8 mouse cellular contexts compared by ENCODE assay signal in genomic region chr5:20702480-20703303, GRCm38 (mm10).
DNase-seq lines count a peak whose midpoint lies in the region; ATAC-seq lines count a peak whose summit lies in the region.

No protein-coding gene starts in this region.

- WGBS in forebrain, embryonic 11.5 days = under 1% methylated on average over 51 of the region's 57 CpGs
- under 1% methylated on average over 57 of the region's 57 CpGs for WGBS in hindbrain, embryonic 14.5 days
- WGBS in midbrain, embryonic 12.5 days = under 1% methylated on average over 56 of the region's 57 CpGs

- H3K9ac ChIP-seq in forebrain, embryonic 11.5 days (ENCODE audit: low read length) = peak overlapping the region; percentile 90
- H3K9ac ChIP-seq in hindbrain, embryonic 14.5 days = peak overlapping the region; percentile 80
- peak overlapping the region; percentile 93 for H3K9ac ChIP-seq in midbrain, embryonic 12.5 days (replicated peaks)

- intact Hi-C loops in left cerebral cortex, postnatal 36 days (cut with DNase I) = loop anchor here (5.0 kb wide), 2 partner anchors 1180 to 1270 kb away; no protein-coding TSS in a partner anchor

- H3K4me1 ChIP-seq in forebrain, embryonic 11.5 days (replicated peaks; ENCODE audit: control insufficient read depth, insufficient read depth, low read length) = peaks cover 5% of the 10 kb centered on the region; the same call in 1 of the 2 replicates
- H3K4me1 ChIP-seq in hindbrain, embryonic 14.5 days (replicated peaks; ENCODE audit: control insufficient read depth, insufficient read depth, low read length) = peaks cover 6% of the 10 kb centered on the region; the same call in 1 of the 2 replicates
- H3K4me1 ChIP-seq in midbrain, embryonic 12.5 days = peaks cover 5% of the 10 kb centered on the region; the same call in 1 of the 2 replicates

- ATAC-seq in forebrain, embryonic 11.5 days (replicated peaks; ENCODE audit: low FRiP score) = peak; percentile 60
- ATAC-seq in hindbrain, embryonic 14.5 days (ENCODE audit: low FRiP score) = peak; percentile 50
- peak; percentile 34 for ATAC-seq in midbrain, embryonic 12.5 days (ENCODE audit: low FRiP score, low read depth)

- H3K9me3 ChIP-seq in forebrain, embryonic 11.5 days (ENCODE audit: control insufficient read depth, low read length) = no peaks in the 10 kb centered on the region
- no peaks in the 10 kb centered on the region for H3K9me3 ChIP-seq in hindbrain, embryonic 14.5 days (ENCODE audit: control insufficient read depth, low read length)
- no peaks in the 10 kb centered on the region for H3K9me3 ChIP-seq in midbrain, embryonic 12.5 days

- peak; percentile 10 for DNase-seq in ovary, postnatal 10 days (ENCODE audit: low spot score)
- DNase-seq in ovary, postnatal 36 days (ENCODE audit: low spot score) = no peak
- peak; percentile 85 for DNase-seq in brain, adult 2 months (ENCODE audit: low read depth, low spot score)
- DNase-seq in forebrain, embryonic 11.5 days (ENCODE audit: low spot score) = peak; percentile 68
- peak; percentile 71 for DNase-seq in hindbrain, embryonic 14.5 days (ENCODE audit: low spot score)
- DNase-seq in left cerebral cortex, postnatal 36 days (ENCODE audit: low spot score in 2 of 2) = peak; percentile 61 to 64
- peak; percentile 28 for DNase-seq in testis, postnatal 14 days (ENCODE audit: low spot score)

- H3K27ac ChIP-seq in forebrain, embryonic 11.5 days (ENCODE audit: low read depth, low read length) = peak overlapping the region; percentile 94
- H3K27ac ChIP-seq in hindbrain, embryonic 14.5 days = peak overlapping the region; percentile 94
- peak overlapping the region; percentile 98 for H3K27ac ChIP-seq in midbrain, embryonic 12.5 days (replicated peaks)

- H3K4me3 ChIP-seq in forebrain, embryonic 11.5 days (ENCODE audit: low read depth, low read length) = peak overlapping the region; percentile 73
- H3K4me3 ChIP-seq in hindbrain, embryonic 14.5 days (replicated peaks; ENCODE audit: low read length) = peak overlapping the region; percentile 53
- H3K4me3 ChIP-seq in midbrain, embryonic 12.5 days = peak overlapping the region; percentile 72

- no peaks in the 10 kb centered on the region for H3K27me3 ChIP-seq in forebrain, embryonic 11.5 days (ENCODE audit: control insufficient read depth, insufficient read depth, low read length)
- H3K27me3 ChIP-seq in hindbrain, embryonic 14.5 days (ENCODE audit: control insufficient read depth, insufficient read depth, low read length) = no peaks in the 10 kb centered on the region
- H3K27me3 ChIP-seq in midbrain, embryonic 12.5 days = no peaks in the 10 kb centered on the region

- peak overlapping the region; percentile 77 for H3K4me2 ChIP-seq in forebrain, embryonic 11.5 days (ENCODE audit: low read depth, low read length, severe bottlenecking)
- H3K4me2 ChIP-seq in hindbrain, embryonic 14.5 days (replicated peaks) = peak overlapping the region; percentile 72
- H3K4me2 ChIP-seq in midbrain, embryonic 12.5 days (replicated peaks) = peak overlapping the region; percentile 80

- no peaks in the 10 kb centered on the region for H3K36me3 ChIP-seq in forebrain, embryonic 11.5 days (ENCODE audit: control insufficient read depth, insufficient read depth, low read length)
- no peaks in the 10 kb centered on the region for H3K36me3 ChIP-seq in hindbrain, embryonic 14.5 days (replicated peaks; ENCODE audit: control insufficient read depth, insufficient read depth)
- H3K36me3 ChIP-seq in midbrain, embryonic 12.5 days = no peaks in the 10 kb centered on the region
